Mouse (Mus musculus) G1E (cell line): ENCODE results near the gene E130309D02Rik. TPM values are rescaled to one million over a fixed set of nuclear protein-coding genes. Genes with fewer than 3 reads are reported as not detected.

Source experiments
- ATAC-seq: 2 replicates; pipeline ENCODE4 v1.8.0; 2016; ENCODE audit warnings: mild to moderate bottlenecking; ENCODE audit not compliant: insufficient number of reproducible peaks, poor library complexity, low FRiP score, severe bottlenecking; ENCODE audit errors: extremely low read depth
- DNase-seq: peaks from one replicate; pipeline ENCODE4 v3.0.0; 2012; ENCODE audit warnings: low spot score
- H3K27me3 ChIP-seq: 2 replicates; pipeline ENCODE4 v1.6.1; 2012; ENCODE audit warnings: mild to moderate bottlenecking, low read length, inconsistent platforms; ENCODE audit not compliant: insufficient read depth
- H3K36me3 ChIP-seq: replicated peaks from 2 replicates; pipeline ENCODE3; 2012; ENCODE audit warnings: mild to moderate bottlenecking, inconsistent platforms
- H3K4me1 ChIP-seq: 2 replicates; pipeline ENCODE4 v1.6.1; 2012; ENCODE audit warnings: low read depth, low read length, inconsistent platforms, mixed read lengths; ENCODE audit not compliant: insufficient read depth
- H3K4me3 ChIP-seq: 2 replicates; pipeline ENCODE4 v1.5.1; 2012; ENCODE audit warnings: low read depth, mild to moderate bottlenecking, inconsistent platforms, low read length, moderate library complexity, mixed read lengths
- H3K9me3 ChIP-seq: replicated peaks from 2 replicates; pipeline ENCODE4 v1.6.1; 2012; ENCODE audit warnings: inconsistent platforms
- CTCF ChIP-seq: IDR thresholded peaks from 2 replicates; pipeline ENCODE4 v1.5.1; 2012; ENCODE audit warnings: low read depth, low read length, inconsistent platforms, mixed read lengths
- GATA1 ChIP-seq: IDR thresholded peaks from 2 replicates; pipeline ENCODE4 v1.6.1; 2012; ENCODE audit warnings: borderline replicate concordance, low read length, inconsistent platforms, mixed read lengths
- GATA2 ChIP-seq: IDR thresholded peaks from 2 replicates; pipeline ENCODE4 v1.6.1; 2012; ENCODE audit warnings: low read depth, low read length, inconsistent platforms, borderline replicate concordance
- POLR2AphosphoS5 ChIP-seq: IDR thresholded peaks from 2 replicates; pipeline ENCODE4 v1.6.1; 2012; ENCODE audit warnings: low read depth, low read length, inconsistent platforms; ENCODE audit not compliant: insufficient replicate concordance
- TAL1 ChIP-seq: conservative IDR thresholded peaks from 2 replicates; pipeline ENCODE4 v1.6.1; 2012; ENCODE audit warnings: low read depth, low read length, inconsistent platforms, mixed read lengths
- polyA plus RNA-seq: library from polyadenylated mRNA; stranded (reverse); fragments of >175 nt; gene quantifications from 2 replicates; pipeline ENCODE4 v1.2.3, GENCODE M21; 2012
- total RNA-seq, 2 experiments: library from RNA; stranded (forward) in 1 of 2; stranded (reverse) in 1 of 2; fragments of 200-1000 nt in 1 of 2; fragments of >200 nt in 1 of 2; fragmentation: Nextera tagmentation in 1 of 2; gene quantifications; 2 replicates each; pipeline ENCODE4 v1.2.3; 2014 to 2017

The E130309D02Rik gene
- total and polyA plus RNA-seq, 3 experiments = 18.0 to 134 (median 75.0) TPM

DNA sequence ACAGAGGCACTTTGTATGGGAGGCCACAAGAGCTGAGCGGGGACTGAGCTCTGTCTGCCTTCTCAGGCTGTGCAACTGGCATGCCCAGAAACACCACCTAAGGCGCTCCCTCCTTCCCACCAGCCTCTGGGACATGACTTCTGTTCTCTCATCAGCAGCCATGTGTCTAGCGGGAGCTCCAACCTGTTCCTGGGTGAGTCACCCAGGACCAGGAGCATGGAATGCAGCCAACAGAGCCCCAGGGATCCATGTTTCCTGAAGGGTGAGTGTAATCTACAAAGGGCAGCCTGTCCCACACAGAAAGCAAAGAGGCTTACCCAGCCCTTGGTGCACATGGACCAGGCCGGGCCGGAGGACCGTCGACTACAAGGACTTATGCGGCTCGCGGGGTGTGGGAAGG lies 50.5 kb downstream of the E130309D02Rik start:
- DNase-seq = no peak
- Histone ChIP-seq H3K9me3 (no peaks in the 10 kb centered on the region), H3K4me3 (no peak overlapping the region), H3K36me3 (peaks cover 62% of the 10 kb centered on the region), H3K27me3 (no peaks in the 10 kb centered on the region), H3K4me1 (peaks cover 35% of the 10 kb centered on the region)
- ATAC-seq = no peak
- no peak for TF ChIP-seq GATA1
- no peak for TF ChIP-seq POLR2AphosphoS5
- TF ChIP-seq TAL1 = no peak
- no peak for TF ChIP-seq CTCF
- no peak for TF ChIP-seq GATA2

DNA sequence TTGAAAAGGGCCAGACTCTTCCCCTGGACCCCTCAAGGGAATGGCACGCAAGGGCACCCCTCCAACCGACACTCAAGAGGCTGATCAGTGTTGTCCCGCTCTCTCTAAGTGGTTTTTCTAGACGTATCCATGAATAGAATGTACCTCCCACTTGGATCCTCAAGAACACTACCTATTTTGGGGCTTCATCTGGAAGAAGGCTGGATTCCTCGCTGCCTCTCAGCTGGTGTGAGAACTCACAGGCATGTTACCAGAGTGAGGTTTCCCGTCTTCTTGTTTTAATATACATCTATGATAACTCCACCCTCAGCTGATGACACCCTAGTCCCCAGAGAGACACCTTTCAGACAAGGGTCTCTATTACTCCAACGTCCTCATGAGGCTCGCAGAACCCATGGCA lies 53.5 kb downstream of the E130309D02Rik start:
- Histone ChIP-seq H3K4me3 (no peak overlapping the region), H3K36me3 (peaks cover 86% of the 10 kb centered on the region), H3K27me3 (no peaks in the 10 kb centered on the region), H3K4me1 (peaks cover 13% of the 10 kb centered on the region), H3K9me3 (no peaks in the 10 kb centered on the region)
- TF ChIP-seq GATA1 (no peak), CTCF (no peak), GATA2 (no peak), TAL1 (no peak), POLR2AphosphoS5 (no peak)
- ATAC-seq (no peak), DNase-seq (no peak)

DNA sequence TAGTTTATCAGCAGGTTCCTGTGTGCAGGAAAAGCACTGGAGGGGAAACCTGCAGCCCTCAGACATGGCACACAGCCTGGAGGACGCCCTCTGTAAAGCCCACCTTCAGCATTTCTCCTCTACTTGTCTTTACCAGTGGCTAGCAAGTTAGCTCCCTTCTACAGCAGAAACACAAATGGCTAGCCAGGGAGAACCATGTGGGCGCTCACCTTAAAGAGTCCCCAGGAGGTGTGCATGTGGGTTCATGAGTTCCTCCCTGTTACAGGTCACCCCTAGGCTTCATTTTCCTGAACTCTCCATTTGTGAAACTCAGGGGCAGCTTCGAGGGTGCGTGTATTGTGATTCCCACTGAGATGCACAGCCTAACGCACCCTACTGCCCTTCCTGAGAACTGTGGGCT lies 59.4 kb downstream of the E130309D02Rik start:
- Histone ChIP-seq H3K27me3 (peaks cover 14% of the 10 kb centered on the region; the same call in 1 of the 2 replicates), H3K4me1 (peaks cover 3% of the 10 kb centered on the region; the same call in 1 of the 2 replicates), H3K9me3 (peaks cover 49% of the 10 kb centered on the region), H3K4me3 (no peak overlapping the region), H3K36me3 (peaks cover 98% of the 10 kb centered on the region)
- ATAC-seq (no peak), DNase-seq (no peak)
- TF ChIP-seq GATA2 = no peak
- TF ChIP-seq GATA1 = no peak
- no peak for TF ChIP-seq CTCF
- no peak for TF ChIP-seq POLR2AphosphoS5
- no peak for TF ChIP-seq TAL1

DNA sequence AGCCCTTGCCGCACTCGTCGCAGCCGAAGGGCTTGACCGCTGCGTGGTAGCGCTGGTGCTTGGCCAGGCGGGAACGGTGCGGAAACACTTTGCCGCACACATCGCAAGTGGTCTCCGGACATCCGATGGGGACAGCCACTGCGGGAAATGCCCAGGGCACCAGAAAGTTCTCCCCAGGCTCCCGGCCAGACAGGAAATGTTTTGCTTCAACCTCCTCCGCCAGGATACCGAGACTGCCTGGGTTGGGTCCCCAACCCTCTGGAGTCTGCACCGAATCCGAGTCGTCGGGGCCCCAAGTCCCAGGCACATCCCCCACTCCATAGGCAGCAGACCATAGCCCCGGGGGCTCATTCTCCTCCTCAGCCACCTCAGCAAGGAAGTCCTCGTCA lies 60.0 kb downstream of the E130309D02Rik start:
- Histone ChIP-seq H3K4me1 (peaks cover 3% of the 10 kb centered on the region; the same call in 1 of the 2 replicates), H3K4me3 (peak overlapping the region; percentile 52; the same call in 1 of the 2 replicates), H3K36me3 (peaks cover 94% of the 10 kb centered on the region), H3K9me3 (peaks cover 49% of the 10 kb centered on the region), H3K27me3 (peaks cover 14% of the 10 kb centered on the region; the same call in 1 of the 2 replicates)
- no peak for TF ChIP-seq GATA1
- no peak for TF ChIP-seq POLR2AphosphoS5
- no peak for TF ChIP-seq GATA2
- no peak for TF ChIP-seq TAL1
- no peak for TF ChIP-seq CTCF
- no peak for ATAC-seq
- DNase-seq = no peak

GRCm38 (mm10) chr5:143254487-143255130 lies 60.6 kb downstream of the E130309D02Rik start:
- Histone ChIP-seq H3K4me3 (peak overlapping the region; percentile 52; the same call in 1 of the 2 replicates), H3K36me3 (peaks cover 93% of the 10 kb centered on the region)
- DNase-seq = no peak

GRCm38 (mm10) chr5:143253881-143254486 lies 61.2 kb downstream of the E130309D02Rik start:
- DNase-seq = no peak
- Histone ChIP-seq H3K4me3 (peak overlapping the region; percentile 52; the same call in 1 of the 2 replicates), H3K27me3 (peaks cover 14% of the 10 kb centered on the region; the same call in 1 of the 2 replicates), H3K9me3 (peaks cover 49% of the 10 kb centered on the region), H3K4me1 (peaks cover 2% of the 10 kb centered on the region; the same call in 1 of the 2 replicates), H3K36me3 (peaks cover 93% of the 10 kb centered on the region)
- no peak for ATAC-seq
- TF ChIP-seq GATA1 (no peak), POLR2AphosphoS5 (no peak), GATA2 (no peak), CTCF (no peak), TAL1 (no peak)

More at GRCm38 (mm10) chr5:143254487-143255130, 60.6 kb downstream of the E130309D02Rik start:
- ATAC-seq = no peak
- Histone ChIP-seq H3K4me1 (peaks cover 3% of the 10 kb centered on the region; the same call in 1 of the 2 replicates), H3K9me3 (peaks cover 49% of the 10 kb centered on the region), H3K27me3 (peaks cover 14% of the 10 kb centered on the region; the same call in 1 of the 2 replicates)
- no peak for TF ChIP-seq CTCF
- TF ChIP-seq GATA1 = no peak
- TF ChIP-seq POLR2AphosphoS5 = no peak
- no peak for TF ChIP-seq GATA2
- no peak for TF ChIP-seq TAL1
